Mouse (Mus musculus) heart, embryonic 14.5 days (tissue): Measurements from ENCODE around the gene Dnajc30. TPM values are rescaled to one million over a fixed set of nuclear protein-coding genes. Genes with fewer than 3 reads are reported as not detected.

Experiments
- ATAC-seq: fragments of 200-750 bp; cut with Nextera tagmentation; 2 replicates; pipeline ENCODE4 v1.8.0; 2017; ENCODE audit warnings: low read depth, moderate TSS enrichment; ENCODE audit not compliant: insufficient number of reproducible peaks, insufficient read depth, low FRiP score
- H3K27ac ChIP-seq, 2 experiments: fragments of 200-500 bp in 1 of 2; fragments of 300-500 bp in 1 of 2; sonication (generic) in 1 of 2; replicated peaks in 1 of 2; 2 replicates each; pipeline ENCODE4 v1.5.1; 2012 to 2014; ENCODE audit warnings: low read depth in 2 of 2, low read length in 2 of 2, control low read depth in 1 of 2, mild to moderate bottlenecking in 1 of 2, mixed read lengths in 1 of 2; ENCODE audit not compliant: control insufficient read depth in 1 of 2, insufficient read depth in 1 of 2
- H3K27me3 ChIP-seq: fragments of 300-500 bp; sonication (generic); 2 replicates; pipeline ENCODE4 v1.6.1; 2014; ENCODE audit warnings: mild to moderate bottlenecking, low read length, control low read depth; ENCODE audit not compliant: control insufficient read depth, insufficient read depth
- H3K36me3 ChIP-seq: fragments of 300-500 bp; sonication (generic); 2 replicates; pipeline ENCODE4 v1.6.1; 2014; ENCODE audit warnings: mild to moderate bottlenecking, control low read depth, low read length, mixed read lengths; ENCODE audit not compliant: control insufficient read depth, insufficient read depth
- H3K4me1 ChIP-seq, 2 experiments: fragments of 200-500 bp in 1 of 2; fragments of 300-500 bp in 1 of 2; sonication (generic) in 1 of 2; 2 replicates each; pipeline ENCODE4 v1.6.1; 2012 to 2014; ENCODE audit warnings: low read length in 2 of 2, control low read depth in 1 of 2, mixed read lengths in 1 of 2; ENCODE audit not compliant: control insufficient read depth in 2 of 2, insufficient read depth in 2 of 2
- H3K4me2 ChIP-seq: fragments of 300-500 bp; sonication (generic); 2 replicates; pipeline ENCODE4 v1.6.1; 2014; ENCODE audit warnings: mild to moderate bottlenecking, low read length
- H3K4me3 ChIP-seq, 2 experiments: fragments of 200-500 bp in 1 of 2; fragments of 300-500 bp in 1 of 2; sonication (generic) in 1 of 2; 2 replicates each; pipeline ENCODE4 v1.5.1; 2012 to 2014; ENCODE audit warnings: low read length in 2 of 2, mild to moderate bottlenecking in 2 of 2, control low read depth in 1 of 2, low read depth in 1 of 2, moderate library complexity in 1 of 2; ENCODE audit not compliant: control insufficient read depth in 1 of 2, insufficient read depth in 1 of 2
- H3K9ac ChIP-seq: fragments of 300-500 bp; sonication (generic); 2 replicates; pipeline ENCODE4 v1.6.1; 2014; ENCODE audit warnings: mild to moderate bottlenecking, low read length
- H3K9me3 ChIP-seq: fragments of 300-500 bp; sonication (generic); 2 replicates; pipeline ENCODE4 v1.6.1; 2016; ENCODE audit warnings: low read length, control low read depth; ENCODE audit not compliant: control insufficient read depth
- WGBS: fragments of 180-500 bp; shearing (Covaris S2); extraction: QIAGEN DNeasy Blood & Tissue Kit; methylation state at CpG from one replicate; pipeline ENCODE4 v1.1.7; 2014; 5-methylcytosine and 5-hydroxymethylcytosine counted together
- polyA plus RNA-seq: library from polyadenylated mRNA; unstranded; fragments of >200 nt; fragmentation: Nextera tagmentation; extraction: Ambion mirVana; gene quantifications from 2 replicates; pipeline ENCODE4 v1.2.1, GENCODE M21; 2014

Dnajc30 gene
- polyA plus RNA-seq, 1 experiment from 2014 or later, result 31.1 TPM

- Histone ChIP-seq H3K4me1 (peaks cover 8 to 10% of the 10 kb centered on the region in 2 experiments; a peak in 3 of 4 replicates), H3K4me3 (no peak overlapping the region), H3K9me3 (no peaks in the 10 kb centered on the region), H3K36me3 (no peaks in the 10 kb centered on the region), H3K27ac (no peak overlapping the region), H3K9ac (no peak overlapping the region), H3K27me3 (peaks cover 48% of the 10 kb centered on the region), H3K4me2 (no peak overlapping the region)
- 64% methylated on average over 6 of the region's 6 CpGs for WGBS
- no peak for ATAC-seq
Measured at GRCm38 (mm10) chr5:135109976-135110375, 46.0 kb downstream of the Dnajc30 start.

- ATAC-seq, result no peak
- Histone ChIP-seq H3K9me3 (no peaks in the 10 kb centered on the region), H3K4me2 (no peak overlapping the region), H3K9ac (no peak overlapping the region), H3K4me3 (no peak overlapping the region), H3K36me3 (no peaks in the 10 kb centered on the region), H3K27ac (no peak overlapping the region), H3K27me3 (peaks cover 14% of the 10 kb centered on the region), H3K4me1 (peaks cover 2 to 5% of the 10 kb centered on the region in 2 experiments; a peak in 3 of 4 replicates)
- WGBS, result 85% methylated on average over 11 of the region's 12 CpGs
Measured at GRCm38 (mm10) chr5:135113782-135114181, 49.8 kb downstream of the Dnajc30 start.

GRCm38 (mm10) chr5:135115241-135115640, 51.2 kb downstream of the Dnajc30 start:
- H3K27me3 ChIP-seq, result no peaks in the 10 kb centered on the region; the same call in 1 of the 2 replicates
- no peak overlapping the region for H3K4me2 ChIP-seq
- 86% methylated on average over 8 of the region's 8 CpGs for WGBS
- H3K4me3 ChIP-seq, result no peak overlapping the region
- peaks cover 3 to 6% of the 10 kb centered on the region in 2 experiments; a peak in 3 of 4 replicates for H3K4me1 ChIP-seq
- no peak for ATAC-seq
- H3K36me3 ChIP-seq, result no peaks in the 10 kb centered on the region
- no peaks in the 10 kb centered on the region for H3K9me3 ChIP-seq
- no peak overlapping the region for H3K9ac ChIP-seq
- H3K27ac ChIP-seq, result no peak overlapping the region

Other genes with a start within 250 kb of the Dnajc30 start
- gene Tmem270, start 157.5 kb upstream of the Dnajc30 start, polyA plus RNA-seq, result not detected in 2 replicates
- gene Cldn13, start 148.7 kb upstream of the Dnajc30 start, polyA plus RNA-seq, result 0.31 and 0.63 TPM in 2 replicates
- gene Mettl27, start 131.8 kb upstream of the Dnajc30 start, polyA plus RNA-seq, result 11.1 and 12.0 TPM in 2 replicates
- gene Cldn4, start 117.3 kb upstream of the Dnajc30 start, polyA plus RNA-seq, result 0.85 TPM in 1 of 2 replicates, not detected in the other
- 0.53 and 2.2 TPM in 2 replicates for gene Cldn3, start 78.0 kb upstream of the Dnajc30 start, polyA plus RNA-seq
- 72.1 and 74.9 TPM in 2 replicates for gene Abhd11, start 55.0 kb upstream of the Dnajc30 start, polyA plus RNA-seq
- 5.4 and 6.4 TPM in 2 replicates for gene Stx1a, start 40.7 kb upstream of the Dnajc30 start, polyA plus RNA-seq
- 47.2 and 52.3 TPM in 2 replicates for gene Bud23, start 757 bp downstream of the Dnajc30 start, polyA plus RNA-seq
- 1.3 and 3.5 TPM in 2 replicates for gene Vps37d, start 14.1 kb downstream of the Dnajc30 start, polyA plus RNA-seq
- 0.34 and 0.92 TPM in 2 replicates for gene Mlxipl, start 25.7 kb downstream of the Dnajc30 start, polyA plus RNA-seq
- gene Tbl2, start 85.5 kb downstream of the Dnajc30 start, polyA plus RNA-seq, result 18.0 and 20.0 TPM in 2 replicates
- gene Bcl7b, start 104.1 kb downstream of the Dnajc30 start, polyA plus RNA-seq, result 36.7 and 41.4 TPM in 2 replicates
- gene Baz1b, start 123.1 kb downstream of the Dnajc30 start, polyA plus RNA-seq, result 32.8 and 32.9 TPM in 2 replicates
- 5.2 and 5.8 TPM in 2 replicates for gene Fzd9, start 187.0 kb downstream of the Dnajc30 start, polyA plus RNA-seq